Mouse (Mus musculus): ENCODE results near the gene Zbtb20.

DNA sequence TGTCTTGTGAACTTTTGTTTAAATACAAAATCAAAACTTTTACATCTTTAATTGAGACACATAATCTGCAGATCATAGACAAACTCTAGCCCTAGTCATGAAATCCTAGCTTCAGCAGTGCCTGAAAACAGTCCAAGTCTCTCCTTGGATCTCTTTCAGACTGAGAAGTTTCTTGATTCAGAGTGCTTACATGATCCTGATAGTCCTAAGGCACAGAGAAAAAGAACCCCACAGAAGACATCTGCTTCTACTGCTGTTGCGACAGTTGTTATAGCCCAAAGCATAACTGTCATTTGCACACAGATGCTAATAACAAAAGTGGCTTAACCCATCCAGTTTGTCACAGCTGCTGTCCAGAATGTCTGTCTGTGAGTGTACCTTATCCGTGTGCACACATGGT lies 749.6 kb downstream of the Zbtb20 start:
- TF ChIP-seq EP300 (IDR thresholded peaks at IDR 0.05; ENCODE audit: low read depth) (no peak), CTCF (IDR thresholded peaks at IDR 0.05; ENCODE audit: low read depth) (no peak)

Measured in heart, postnatal 0 days (tissue).